Mouse (Mus musculus) cerebellum, postnatal 36 days (tissue): ENCODE results near the gene D930048N14Rik.

Experiments used
- DNase-seq, 2 experiments: peaks; one replicate each; pipeline ENCODE4 v3.0.0; 2021 to 2022; ENCODE audit warnings: mixed read lengths in 2 of 2

The D930048N14Rik gene

DNA sequence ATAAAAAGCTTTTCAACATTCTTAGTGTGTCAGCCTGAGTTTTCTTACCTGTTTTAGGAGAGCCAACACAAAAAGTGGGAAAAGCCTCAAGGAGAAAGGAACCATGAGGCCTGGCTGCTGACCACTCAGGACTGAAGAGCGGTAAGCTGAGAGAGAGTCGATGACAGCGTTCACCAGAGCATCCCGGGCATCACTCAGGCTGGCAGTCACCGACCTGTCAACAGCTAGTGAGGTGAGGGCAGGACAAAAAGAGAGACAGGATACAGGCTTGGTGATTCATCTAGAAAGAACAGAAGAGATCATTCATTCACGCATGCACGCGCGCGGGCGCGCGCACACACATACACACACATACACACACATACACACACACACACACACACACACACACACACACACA, 56.3 kb downstream of the D930048N14Rik start:
- DNase-seq, result no peak
